Mouse (Mus musculus) G1E (cell line): ENCODE measurements around the gene Agap3.

ENCODE experiments used
- CTCF ChIP-seq: IDR thresholded peaks from 2 replicates; pipeline ENCODE4 v1.5.1; 2012; ENCODE audit warnings: low read depth, low read length, inconsistent platforms, mixed read lengths
- GATA1 ChIP-seq: IDR thresholded peaks from 2 replicates; pipeline ENCODE4 v1.6.1; 2012; ENCODE audit warnings: borderline replicate concordance, low read length, inconsistent platforms, mixed read lengths
- GATA2 ChIP-seq: IDR thresholded peaks from 2 replicates; pipeline ENCODE4 v1.6.1; 2012; ENCODE audit warnings: low read depth, low read length, inconsistent platforms, borderline replicate concordance
- TAL1 ChIP-seq: conservative IDR thresholded peaks from 2 replicates; pipeline ENCODE4 v1.6.1; 2012; ENCODE audit warnings: low read depth, low read length, inconsistent platforms, mixed read lengths

DNA sequence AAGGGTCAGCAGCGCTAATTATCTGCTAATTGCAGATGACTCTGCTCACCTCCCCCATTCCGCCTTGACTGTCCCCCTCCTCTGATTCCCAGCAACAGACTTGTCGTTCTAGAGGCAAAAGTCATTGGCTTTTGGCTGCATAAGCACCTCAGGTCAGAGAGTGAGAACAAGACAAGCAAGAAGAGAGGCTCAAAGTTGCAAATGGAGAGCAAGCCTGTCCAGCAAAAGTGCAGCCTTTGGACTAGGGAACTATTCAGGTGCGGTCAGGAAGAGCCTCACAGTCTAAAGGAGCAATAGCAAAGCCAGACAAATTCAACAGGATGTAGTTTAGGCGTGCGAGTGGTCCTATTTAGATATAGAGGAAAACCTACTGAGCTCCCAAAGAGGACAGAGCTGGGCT lies 75.8 kb downstream of the Agap3 start:
- TF ChIP-seq GATA1 (no peak), CTCF (no peak), TAL1 (no peak), GATA2 (no peak)
